Comparison of ENCODE assay signal across 11 mouse cellular contexts in genomic region chr3:130923615-130923958, GRCm38 (mm10).
DNase-seq lines count a peak whose midpoint lies in the region; ATAC-seq and TF ChIP-seq lines count a peak whose summit lies in the region.
"Had no signal": no experiment of that assay in that cellular context is flagged by ENCODE, and none has a peak within 500 bp of the region (broad histone marks: within the 10 kb centered on the region; RNA-seq: fewer than 3 reads in every experiment).

No protein-coding gene starts in this region.

- peaks cover 4% of the 10 kb centered on the region for H3K27me3 ChIP-seq in heart, embryonic 10.5 days (ENCODE audit: insufficient read depth, poor library complexity, severe bottlenecking)
- H3K27me3 ChIP-seq in CH12.LX (replicated peaks), result no peaks in the 10 kb centered on the region
- no peaks in the 10 kb centered on the region for H3K27me3 ChIP-seq in hindbrain, embryonic 12.5 days
- H3K27me3 ChIP-seq in midbrain, embryonic 13.5 days, result peaks cover 5% of the 10 kb centered on the region; the same call in 1 of the 2 replicates

- no peak for TF ChIP-seq POLR2A in CH12.LX (IDR thresholded peaks at IDR 0.05; ENCODE audit: low read depth, low read length)

- no peak overlapping the region for H3K9ac ChIP-seq in CH12.LX (ENCODE audit: insufficient read depth, low read depth)
- H3K9ac ChIP-seq in hindbrain, embryonic 12.5 days, result no peak overlapping the region
- peak overlapping the region; percentile 56 for H3K9ac ChIP-seq in midbrain, embryonic 13.5 days (replicated peaks)

- H3K27ac ChIP-seq in heart, embryonic 10.5 days, result 0 out of 2 replicates have a peak overlapping the region, but pooled peaks have one; percentile 42
- no peak overlapping the region for H3K27ac ChIP-seq in CH12.LX (ENCODE audit: insufficient read depth, low read depth)
- H3K27ac ChIP-seq in hindbrain, embryonic 12.5 days, result no peak overlapping the region
- peak overlapping the region; percentile 51 for H3K27ac ChIP-seq in midbrain, embryonic 13.5 days
- H3K27ac ChIP-seq: macrophage had no signal

- peak overlapping the region; percentile 45 for H3K4me3 ChIP-seq in heart, embryonic 10.5 days
- H3K4me3 ChIP-seq in CH12.LX (replicated peaks in 1 of 3; ENCODE audit: low read depth in 2 of 3, low read length in 2 of 3, poor library complexity in 1 of 3), result no peak overlapping the region
- H3K4me3 ChIP-seq in hindbrain, embryonic 12.5 days, result no peak overlapping the region
- peak overlapping the region; percentile 27 for H3K4me3 ChIP-seq in midbrain, embryonic 13.5 days (replicated peaks)

- dilution Hi-C loops in CH12.LX (cut with MboI; ENCODE audit: extremely low pct_ligation_motif_present, extremely low pct_unique_long_range_greater_than_20kb, low sequenced_read_pairs), result no loop called here

- H3K79me2 ChIP-seq in CH12.LX (replicated peaks; ENCODE audit: control insufficient read depth, extremely low read depth, insufficient read depth, poor library complexity, severe bottlenecking), result no peaks in the 10 kb centered on the region

- DNase-seq in heart, embryonic 10.5 days (ENCODE audit: low spot score), result no peak
- DNase-seq in heart, adult 18-20 months, result no peak
- DNase-seq in CH12.LX (ENCODE audit: extremely low read depth), result no peak
- no peak for DNase-seq in gastrocnemius, postnatal 10 days
- DNase-seq in cerebellum, postnatal 25 days, result no peak
- DNase-seq: kidney, adult 8-10 months; spleen, adult 18-20 months had no signal

- peak; percentile 61; the same call in 1 of the 2 replicates for TF ChIP-seq EP300 in CH12.LX (IDR thresholded peaks at IDR 0.05; ENCODE audit: low read length)

- no peaks in the 10 kb centered on the region for H3K36me3 ChIP-seq in heart, embryonic 10.5 days
- no peaks in the 10 kb centered on the region for H3K36me3 ChIP-seq in CH12.LX (replicated peaks in 1 of 2; ENCODE audit: control insufficient read depth in 1 of 2, insufficient read depth in 1 of 2, low read length in 1 of 2)
- H3K36me3 ChIP-seq in hindbrain, embryonic 12.5 days, result no peaks in the 10 kb centered on the region
- H3K36me3 ChIP-seq in midbrain, embryonic 13.5 days, result no peaks in the 10 kb centered on the region

- TF ChIP-seq CTCF in CH12.LX (conservative IDR thresholded peaks at IDR 0.05 in 1 of 2, IDR thresholded peaks at IDR 0.05 in 1 of 2; ENCODE audit: low read depth in 2 of 2, low read length in 2 of 2), result no peak

- no peak for TF ChIP-seq RAD21 in CH12.LX (IDR thresholded peaks at IDR 0.05; ENCODE audit: low read depth, low read length)

- ATAC-seq in hindbrain, embryonic 12.5 days (ENCODE audit: low FRiP score), result no peak
- peak; percentile 68 for ATAC-seq in midbrain, embryonic 13.5 days
- no peak for ATAC-seq in megakaryocyte, adult 5-6 weeks (ENCODE audit: poor library complexity, severe bottlenecking)

- peaks cover 14% of the 10 kb centered on the region for H3K4me1 ChIP-seq in heart, embryonic 10.5 days
- peaks cover 7 to 17% of the 10 kb centered on the region in 2 experiments for H3K4me1 ChIP-seq in CH12.LX (ENCODE audit: control insufficient read depth in 1 of 2, insufficient read depth in 2 of 2)
- peaks cover 11% of the 10 kb centered on the region for H3K4me1 ChIP-seq in hindbrain, embryonic 12.5 days
- peaks cover 31% of the 10 kb centered on the region for H3K4me1 ChIP-seq in midbrain, embryonic 13.5 days (replicated peaks)

- H3K9me3 ChIP-seq in heart, embryonic 10.5 days, result no peaks in the 10 kb centered on the region
- H3K9me3 ChIP-seq in CH12.LX (replicated peaks; ENCODE audit: low read length), result peaks cover 2% of the 10 kb centered on the region
- no peaks in the 10 kb centered on the region for H3K9me3 ChIP-seq in hindbrain, embryonic 12.5 days (replicated peaks)
- no peaks in the 10 kb centered on the region for H3K9me3 ChIP-seq in midbrain, embryonic 13.5 days

- peak overlapping the region; percentile 14 for H3K4me2 ChIP-seq in CH12.LX (ENCODE audit: insufficient read depth, low read depth, poor library complexity, severe bottlenecking)
- peak overlapping the region; percentile 43 for H3K4me2 ChIP-seq in hindbrain, embryonic 12.5 days (replicated peaks)
- H3K4me2 ChIP-seq in midbrain, embryonic 13.5 days (replicated peaks), result peak overlapping the region; percentile 51

- in situ Hi-C loops in CH12.LX (cut with MboI; ENCODE audit: low pct_ligation_motif_present, low pct_unique_long_range_greater_than_20kb, low sequenced_read_pairs), result no loop called here

- 59% methylated on average over 8 of the region's 8 CpGs for WGBS in heart, embryonic 10.5 days
- 43% methylated on average over 8 of the region's 8 CpGs for WGBS in hindbrain, embryonic 12.5 days
- WGBS in midbrain, embryonic 13.5 days, result 14% methylated on average over 8 of the region's 8 CpGs

TF ChIP-seq in CH12.LX, 34 proteins besides CTCF, POLR2A, EP300 and RAD21:
- TF ChIP-seq TBP (conservative IDR thresholded peaks at IDR 0.05; ENCODE audit: low read depth, low read length) (no peak), TCF12 (IDR thresholded peaks at IDR 0.05; ENCODE audit: low read depth, low read length) (peak; percentile 54), CHD2 (IDR thresholded peaks at IDR 0.05; ENCODE audit: low read length) (no peak), ZMIZ1 (IDR thresholded peaks at IDR 0.05; ENCODE audit: low read depth, low read length) (no peak), MXI1 (IDR thresholded peaks at IDR 0.05; ENCODE audit: low read depth, low read length) (no peak), IRF4 (IDR thresholded peaks at IDR 0.05; ENCODE audit: low read depth, low read length) (no peak), USF1 (IDR thresholded peaks at IDR 0.05; ENCODE audit: low read depth, low read length) (no peak), SMC3 (IDR thresholded peaks at IDR 0.05; ENCODE audit: low read depth, low read length) (no peak)

Comparison
In these comparisons a context has a peak if more than half of its experiments do, and no peak if none do; other contexts are left out.
1. H3K27ac ChIP-seq: peak in heart, embryonic 10.5 days (single experiment) and midbrain, embryonic 13.5 days (single experiment); none in CH12.LX (single experiment) and hindbrain, embryonic 12.5 days (single experiment).
2. H3K4me3 ChIP-seq: peak in heart, embryonic 10.5 days (single experiment) and midbrain, embryonic 13.5 days (single experiment); none in CH12.LX (0 of 3) and hindbrain, embryonic 12.5 days (single experiment).
3. Peak in every context shown above with its lines, with median percentiles within 50 percentile points of each other: H3K4me2 ChIP-seq.